Mouse (Mus musculus) stomach, embryonic 16.5 days (tissue): ENCODE results near the gene Oog1. TPM values are rescaled to one million over a fixed set of nuclear protein-coding genes. Genes with fewer than 3 reads are reported as not detected.
"Not testable (repeated sequence)": the region's sequence is repeated elsewhere in the genome, so short reads cannot be mapped to it uniquely, and the experiment has no call there.

ENCODE experiments used
- ATAC-seq: fragments of 200-750 bp; cut with Nextera tagmentation; 2 replicates; pipeline ENCODE4 v1.8.0; 2017; ENCODE audit warnings: moderate number of reproducible peaks, moderate TSS enrichment; ENCODE audit not compliant: insufficient read depth, low FRiP score
- H3K27ac ChIP-seq: fragments of 300-500 bp; sonication (generic); 2 replicates; pipeline ENCODE4 v1.5.1; 2014; ENCODE audit warnings: low read length
- H3K27me3 ChIP-seq: fragments of 300-500 bp; sonication (generic); 2 replicates; pipeline ENCODE4 v1.6.1; 2014; ENCODE audit warnings: low read length, control low read depth, mixed read lengths; ENCODE audit not compliant: control insufficient read depth, insufficient read depth
- H3K36me3 ChIP-seq: fragments of 300-500 bp; sonication (generic); 2 replicates; pipeline ENCODE4 v1.6.1; 2014; ENCODE audit warnings: low read length; ENCODE audit not compliant: control insufficient read depth, insufficient read depth
- H3K4me1 ChIP-seq: fragments of 300-500 bp; sonication (generic); 2 replicates; pipeline ENCODE4 v1.6.1; 2014; ENCODE audit warnings: low read length, control low read depth, mixed read lengths; ENCODE audit not compliant: control insufficient read depth, insufficient read depth
- H3K4me2 ChIP-seq: fragments of 300-500 bp; sonication (generic); 2 replicates; pipeline ENCODE4 v1.6.1; 2014; ENCODE audit warnings: low read depth, low read length, mixed read lengths
- H3K4me3 ChIP-seq: fragments of 300-500 bp; sonication (generic); replicated peaks from 2 replicates; pipeline ENCODE4 v1.5.1; 2014; ENCODE audit warnings: mild to moderate bottlenecking, low read length
- H3K9ac ChIP-seq: fragments of 300-500 bp; sonication (generic); 2 replicates; pipeline ENCODE4 v1.6.1; 2014; ENCODE audit warnings: low read length
- H3K9me3 ChIP-seq: fragments of 300-500 bp; sonication (generic); replicated peaks from 2 replicates; pipeline ENCODE4 v1.6.1; 2016; ENCODE audit warnings: low read length, control low read depth; ENCODE audit not compliant: control insufficient read depth
- WGBS: fragments of 180-500 bp; shearing (Covaris S2); extraction: QIAGEN DNeasy Blood & Tissue Kit; methylation state at CpG from one replicate; pipeline ENCODE4 v1.1.7; 2014; 5-methylcytosine and 5-hydroxymethylcytosine counted together
- polyA plus RNA-seq: library from polyadenylated mRNA; unstranded; fragments of >200 nt; fragmentation: Nextera tagmentation; extraction: Ambion mirVana; gene quantifications from 2 replicates; pipeline ENCODE4 v1.2.1, GENCODE M21; 2015

Gene Oog1
- polyA plus RNA-seq, result not detected in 2 replicates

DNA sequence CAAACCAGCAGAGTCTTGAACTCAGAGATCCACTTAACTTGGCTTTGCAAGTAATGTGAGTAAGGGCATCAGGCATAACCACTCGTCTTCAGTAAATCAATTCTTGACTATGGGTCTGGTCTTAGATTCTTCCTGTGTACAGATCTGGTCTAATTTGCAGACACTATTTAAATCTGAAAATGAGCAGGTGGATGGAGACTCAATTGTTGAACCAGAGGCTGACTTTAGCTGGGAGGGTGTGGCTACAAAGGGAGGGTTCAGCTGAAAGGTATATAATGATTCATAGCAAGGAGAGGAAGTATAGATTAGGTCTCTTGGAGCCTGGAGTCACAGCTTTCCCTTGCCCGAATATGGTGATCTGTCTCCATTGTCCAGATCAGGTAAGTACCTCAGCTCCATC lies at the start of gene Oog1:
Gene Oog1, plus strand, starts transcription at position 301 of the 400 bp plus-strand sequence.
- not testable (repeated sequence) for H3K27me3 ChIP-seq, H3K4me1 ChIP-seq, H3K4me3 ChIP-seq, ATAC-seq, H3K36me3 ChIP-seq, H3K27ac ChIP-seq, H3K9ac ChIP-seq, H3K9me3 ChIP-seq, H3K4me2 ChIP-seq
- WGBS, result 63% methylated on average over 1 of the region's 2 CpGs

DNA sequence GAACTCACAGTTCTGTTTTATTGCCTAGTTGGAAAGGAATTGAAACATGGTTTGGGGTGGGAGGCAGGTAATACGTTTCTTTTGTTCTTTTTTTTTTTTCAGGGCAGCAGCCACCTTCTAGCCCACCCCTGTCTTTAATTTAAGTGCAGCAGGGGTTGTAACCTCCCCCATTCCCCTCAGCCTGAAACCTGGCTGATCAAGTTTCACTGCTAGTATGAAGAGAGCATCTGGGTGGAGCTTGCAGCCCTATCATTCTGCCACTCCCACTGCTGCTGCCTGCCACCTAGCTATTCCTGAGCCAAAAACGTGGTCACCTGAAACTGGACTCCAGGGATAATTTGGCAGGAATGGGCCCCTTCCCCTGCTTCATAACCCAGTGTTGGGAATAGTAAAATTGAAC lies 1.1 kb upstream of the Oog1 start:
- H3K4me3 ChIP-seq, H3K9ac ChIP-seq, H3K4me2 ChIP-seq, H3K27me3 ChIP-seq, ATAC-seq, H3K27ac ChIP-seq, H3K9me3 ChIP-seq, H3K36me3 ChIP-seq, H3K4me1 ChIP-seq: not testable (repeated sequence)
- 2% methylated on average over 2 of the region's 2 CpGs for WGBS

DNA sequence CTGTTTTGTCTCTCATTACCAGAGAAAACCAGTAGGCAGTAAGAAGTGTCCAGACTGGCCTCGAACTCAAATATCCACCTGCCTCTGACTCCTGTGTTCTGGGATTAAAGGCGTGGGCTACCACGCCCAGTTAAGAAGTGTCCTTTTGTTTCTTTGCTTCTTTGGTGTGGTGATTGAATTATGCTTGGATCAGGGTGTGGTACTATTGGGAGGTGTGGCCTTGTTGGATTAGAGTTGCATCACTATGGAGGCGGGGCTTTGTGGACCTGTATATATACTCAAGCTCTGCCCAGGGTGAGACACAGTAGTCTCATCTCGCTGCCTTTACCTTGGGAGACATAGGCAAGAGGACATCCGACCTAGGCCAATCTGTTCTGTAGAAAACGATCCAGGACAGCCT lies 16.1 kb downstream of the Oog1 start, which contains the start of gene Gm4027:
Gene Gm4027, plus strand, starts transcription at position 301 of the 400 bp plus-strand sequence.
- H3K9ac ChIP-seq, H3K4me2 ChIP-seq, H3K27me3 ChIP-seq, H3K36me3 ChIP-seq, H3K9me3 ChIP-seq, H3K4me3 ChIP-seq, H3K4me1 ChIP-seq, H3K27ac ChIP-seq, ATAC-seq: not testable (repeated sequence)
- WGBS, result 82% methylated on average over 6 of the region's 7 CpGs

DNA sequence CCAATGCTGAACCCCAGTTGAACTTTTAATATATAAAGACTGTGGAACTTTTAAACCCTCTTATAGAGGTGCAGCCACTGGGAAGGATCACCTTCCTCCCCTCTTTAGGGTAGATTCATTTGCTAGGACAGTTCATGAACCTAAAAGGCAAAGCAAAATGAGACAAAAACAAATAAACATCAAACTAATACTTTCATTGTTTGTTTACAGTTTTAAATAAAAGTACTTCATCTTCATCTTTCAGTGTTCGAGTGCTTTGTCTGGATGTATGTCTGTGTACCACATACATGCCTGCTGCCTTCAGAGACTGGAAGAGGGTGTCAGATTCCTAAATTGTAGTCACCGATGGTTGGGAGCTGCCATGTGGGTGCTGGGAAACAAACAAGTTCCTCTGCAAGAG lies 42.0 kb downstream of the Oog1 start, which contains the start of gene Gm16381:
Gene Gm16381, minus strand, starts transcription at position 101 of the 400 bp plus-strand sequence.
- H3K9me3 ChIP-seq, H3K4me1 ChIP-seq, H3K36me3 ChIP-seq, H3K9ac ChIP-seq, H3K4me2 ChIP-seq, H3K27ac ChIP-seq, H3K4me3 ChIP-seq, H3K27me3 ChIP-seq, ATAC-seq: not testable (repeated sequence)
- WGBS, result 69% methylated on average over 1 of the region's 2 CpGs

DNA sequence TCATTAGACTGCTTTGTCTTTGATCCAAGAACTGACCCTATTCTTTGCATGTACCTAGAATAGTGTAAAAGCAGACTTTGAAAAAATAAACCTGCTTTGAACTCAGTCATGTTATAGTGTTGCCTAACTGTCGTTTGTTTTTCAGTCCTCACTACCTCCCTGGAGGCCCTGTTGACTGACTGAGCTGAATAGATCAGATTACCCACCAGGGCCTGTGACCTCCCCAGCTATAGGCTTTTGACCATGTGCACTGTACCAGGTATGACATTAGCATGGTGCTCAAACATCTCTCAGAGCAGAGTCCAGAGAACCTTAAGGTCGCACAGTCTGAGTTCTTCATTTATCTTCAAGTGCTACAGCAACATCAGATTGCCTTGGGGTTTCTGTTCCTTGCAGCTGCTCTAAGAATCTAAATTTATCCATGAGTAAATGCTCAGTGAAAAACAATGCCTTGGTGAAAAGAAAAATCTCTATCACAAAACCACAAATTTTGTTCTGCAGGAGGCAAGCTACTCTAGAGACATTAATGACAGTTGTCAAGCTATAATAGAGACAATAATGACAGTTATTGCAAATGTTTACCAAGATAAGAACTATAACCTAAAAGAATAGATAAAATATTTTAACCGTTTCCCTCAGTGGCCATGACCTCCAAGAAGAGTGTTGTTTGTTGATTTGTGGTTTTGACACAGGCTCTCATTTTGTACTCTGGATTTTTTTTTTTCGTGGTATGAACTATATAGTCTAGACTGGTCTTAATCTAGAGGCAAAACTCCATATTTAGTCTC lies 50.6 kb downstream of the Oog1 start:
- not testable (repeated sequence) for H3K9me3 ChIP-seq

More for the DNA sequence above, 50.6 kb downstream of the Oog1 start:
- not testable (repeated sequence) for H3K4me2 ChIP-seq, H3K27ac ChIP-seq, H3K9ac ChIP-seq, H3K4me1 ChIP-seq, H3K27me3 ChIP-seq, ATAC-seq, H3K36me3 ChIP-seq, H3K4me3 ChIP-seq
- WGBS, result 69% methylated on average over 2 of the region's 4 CpGs

Other genes with a start within 250 kb of the Oog1 start
- gene Sptlc2, start 214.3 kb upstream of the Oog1 start, polyA plus RNA-seq, result 98.7 and 101 TPM in 2 replicates
- 259 and 291 TPM in 2 replicates for gene Slirp, start 158.8 kb upstream of the Oog1 start, polyA plus RNA-seq
- gene Alkbh1, start 158.7 kb upstream of the Oog1 start, polyA plus RNA-seq, result 50.3 and 51.6 TPM in 2 replicates
- gene Snw1, start 130.4 kb upstream of the Oog1 start, polyA plus RNA-seq, result 105 and 110 TPM in 2 replicates
- not detected in 2 replicates for gene Gm5788, start 108.0 kb upstream of the Oog1 start, polyA plus RNA-seq
- not detected in 2 replicates for gene Gm8300, start 88.4 kb upstream of the Oog1 start, polyA plus RNA-seq
- gene Gm4027, start 16.2 kb downstream of the Oog1 start, polyA plus RNA-seq, result not detected in 2 replicates
- not detected in 2 replicates for gene Gm16381, start 41.9 kb downstream of the Oog1 start, polyA plus RNA-seq
- gene Gm21319, start 173.1 kb downstream of the Oog1 start, polyA plus RNA-seq, result not detected in 2 replicates
- gene Gm21936, start 192.8 kb downstream of the Oog1 start, polyA plus RNA-seq, result not detected in 2 replicates
- gene BB287469, start 213.9 kb downstream of the Oog1 start, polyA plus RNA-seq, result not detected in 2 replicates
- not detected in 2 replicates for gene Gm2001, start 239.7 kb downstream of the Oog1 start, polyA plus RNA-seq